Mouse (Mus musculus) forebrain, embryonic 12.5 days (tissue): ENCODE measurements around the gene Tas2r139. TPM values are rescaled to one million over a fixed set of nuclear protein-coding genes. Genes with fewer than 3 reads are reported as not detected.
"Not testable (repeated sequence)": the region's sequence is repeated elsewhere in the genome, so short reads cannot be mapped to it uniquely, and the experiment has no call there.

Experiments used
- ATAC-seq: fragments of 200-750 bp; cut with Nextera tagmentation; 2 replicates; pipeline ENCODE4 v1.8.0; 2017; ENCODE audit warnings: moderate TSS enrichment; ENCODE audit not compliant: low FRiP score
- H3K27ac ChIP-seq: fragments of 300-500 bp; sonication (generic); 2 replicates; pipeline ENCODE4 v1.5.1; 2016; ENCODE audit warnings: mild to moderate bottlenecking
- H3K27me3 ChIP-seq: fragments of 300-500 bp; sonication (generic); 2 replicates; pipeline ENCODE4 v1.6.1; 2016; ENCODE audit warnings: mild to moderate bottlenecking
- H3K36me3 ChIP-seq: fragments of 300-500 bp; sonication (generic); replicated peaks from 2 replicates; pipeline ENCODE4 v1.6.1; 2016; ENCODE audit warnings: mild to moderate bottlenecking
- H3K4me1 ChIP-seq: fragments of 300-500 bp; sonication (generic); 2 replicates; pipeline ENCODE4 v1.6.1; 2016
- H3K4me2 ChIP-seq: fragments of 300-500 bp; sonication (generic); 2 replicates; pipeline ENCODE4 v1.6.1; 2016; ENCODE audit warnings: mild to moderate bottlenecking, moderate library complexity
- H3K4me3 ChIP-seq: fragments of 300-500 bp; sonication (generic); replicated peaks from 2 replicates; pipeline ENCODE4 v1.5.1; 2016; ENCODE audit warnings: mild to moderate bottlenecking
- H3K9ac ChIP-seq: fragments of 300-500 bp; sonication (generic); 2 replicates; pipeline ENCODE4 v1.6.1; 2016; ENCODE audit warnings: mild to moderate bottlenecking
- H3K9me3 ChIP-seq: fragments of 300-500 bp; sonication (generic); 2 replicates; pipeline ENCODE4 v1.6.1; 2016
- WGBS: fragments of 180-500 bp; shearing (Covaris S2); methylation state at CpG from one replicate; pipeline ENCODE4 v1.1.7; 2016; 5-methylcytosine and 5-hydroxymethylcytosine counted together
- polyA plus RNA-seq: library from polyadenylated mRNA; unstranded; fragments of >200 nt; fragmentation: Nextera tagmentation; extraction: Ambion mirVana; gene quantifications from 2 replicates; pipeline ENCODE4 v1.2.1, GENCODE M21; 2016

Gene Tas2r139
- polyA plus RNA-seq: not detected in 2 replicates

GRCm38 (mm10) chr6:42140636-42141035, at the start of gene Tas2r139:
Gene Tas2r139, plus strand, starts transcription at chr6:42140936.
- no peak within 1 kb of the TSS for H3K9ac ChIP-seq
- no peaks in the 10 kb centered on the region for H3K4me1 ChIP-seq
- no peak for ATAC-seq
- H3K4me2 ChIP-seq: no peak within 1 kb of the TSS
- H3K9me3 ChIP-seq: no peaks in the 10 kb centered on the region
- WGBS: 76% methylated on average over 3 of the region's 3 CpGs
- no peak within 1 kb of the TSS for H3K4me3 ChIP-seq
- H3K27me3 ChIP-seq: no peaks in the 10 kb centered on the region
- no peak within 1 kb of the TSS for H3K27ac ChIP-seq
- H3K36me3 ChIP-seq: no peaks in the 10 kb centered on the region

DNA sequence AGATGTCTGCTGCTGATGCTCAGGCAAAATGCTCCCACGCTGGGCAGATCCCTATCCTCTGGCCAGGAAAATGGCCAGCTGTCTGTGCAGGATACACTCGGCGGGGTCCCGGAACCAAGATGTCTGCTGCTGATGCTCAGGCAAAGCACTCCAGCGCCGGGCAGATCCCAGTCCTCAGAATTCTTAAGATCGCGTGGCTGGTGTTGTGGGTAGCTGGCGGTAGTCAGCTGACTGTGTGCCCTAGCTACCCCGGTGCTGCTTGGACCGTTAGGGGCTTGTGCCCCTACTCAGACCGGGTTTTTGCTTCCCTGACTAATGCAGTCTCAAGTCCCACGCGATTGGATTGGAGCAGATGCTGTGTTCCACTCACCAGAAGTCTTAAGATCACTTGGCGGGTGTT, 10.4 kb downstream of the Tas2r139 start:
- not testable (repeated sequence) for H3K4me1 ChIP-seq, H3K27ac ChIP-seq, H3K9me3 ChIP-seq, H3K4me3 ChIP-seq, ATAC-seq, H3K36me3 ChIP-seq, H3K27me3 ChIP-seq, H3K4me2 ChIP-seq, H3K9ac ChIP-seq
- WGBS: 83% methylated on average over 15 of the region's 15 CpGs

GRCm38 (mm10) chr6:42182462-42182861, 41.7 kb downstream of the Tas2r139 start:
- Histone ChIP-seq H3K4me3 (no peak overlapping the region), H3K4me2 (no peak overlapping the region), H3K27me3 (no peaks in the 10 kb centered on the region), H3K9ac (no peak overlapping the region), H3K36me3 (no peaks in the 10 kb centered on the region), H3K4me1 (no peaks in the 10 kb centered on the region), H3K27ac (no peak overlapping the region), H3K9me3 (no peaks in the 10 kb centered on the region)
- 72% methylated on average over 1 of the region's 1 CpGs for WGBS
- ATAC-seq: no peak

GRCm38 (mm10) chr6:42186230-42186629, 45.5 kb downstream of the Tas2r139 start:
- Histone ChIP-seq H3K27me3 (no peaks in the 10 kb centered on the region), H3K36me3 (no peaks in the 10 kb centered on the region), H3K9ac (no peak overlapping the region), H3K27ac (no peak overlapping the region), H3K4me3 (no peak overlapping the region), H3K4me1 (no peaks in the 10 kb centered on the region), H3K4me2 (no peak overlapping the region), H3K9me3 (no peaks in the 10 kb centered on the region)
- WGBS: 50% methylated on average over 3 of the region's 3 CpGs
- ATAC-seq: no peak

Other genes starting within 250 kb of the Tas2r139 start
- gene Sval1, start 189.3 kb upstream of the Tas2r139 start, polyA plus RNA-seq: not detected in 2 replicates
- gene Sval3, start 172.8 kb upstream of the Tas2r139 start, polyA plus RNA-seq: not detected in 2 replicates
- not detected in 2 replicates for gene Sva, start 102.5 kb upstream of the Tas2r139 start, polyA plus RNA-seq
- gene Tas2r144, start 74.4 kb downstream of the Tas2r139 start, polyA plus RNA-seq: not detected in 2 replicates
- gene Gstk1, start 105.0 kb downstream of the Tas2r139 start, polyA plus RNA-seq: 11.8 and 12.8 TPM in 2 replicates
- 0.17 TPM in 1 of 2 replicates, not detected in the other for gene Tmem139, start 121.0 kb downstream of the Tas2r139 start, polyA plus RNA-seq
- gene Casp2, start 124.0 kb downstream of the Tas2r139 start, polyA plus RNA-seq: 74.0 and 79.8 TPM in 2 replicates
- gene Clcn1, start 145.7 kb downstream of the Tas2r139 start, polyA plus RNA-seq: 1.7 and 2.2 TPM in 2 replicates
- 3.6 and 4.7 TPM in 2 replicates for gene Fam131b, start 183.7 kb downstream of the Tas2r139 start, polyA plus RNA-seq
- gene Zyx, start 208.7 kb downstream of the Tas2r139 start, polyA plus RNA-seq: 66.6 and 71.1 TPM in 2 replicates
- gene Epha1, start 232.3 kb downstream of the Tas2r139 start, polyA plus RNA-seq: 0.69 and 1.4 TPM in 2 replicates